Mouse (Mus musculus) neutrophil, adult 83 days (primary cell): ENCODE data around the gene Gm28102. TPM values are rescaled to one million over a fixed set of nuclear protein-coding genes. Genes with fewer than 3 reads are reported as not detected.

Source experiments
- total RNA-seq, 2 experiments: library from RNA; stranded (reverse); gene quantifications; one replicate each; pipeline ENCODE4 v1.2.4; 2023

The Gm28102 gene
- not detected for total RNA-seq

GRCm38 (mm10) chrY:88053015-88053414 lies at the start of gene Gm28102:
Gene Gm28102, plus strand, starts transcription at chrY:88053315.

